Mouse (Mus musculus) kidney, embryonic 16.5 days (tissue): Measurements from ENCODE around the gene 4921536K21Rik. TPM values are rescaled to one million over a fixed set of nuclear protein-coding genes. Genes with fewer than 3 reads are reported as not detected.

Experiments used
- ATAC-seq: fragments of 200-750 bp; cut with Nextera tagmentation; 2 replicates; pipeline ENCODE4 v1.8.0; 2017; ENCODE audit warnings: moderate TSS enrichment; ENCODE audit not compliant: low FRiP score, low TSS enrichment
- H3K27ac ChIP-seq: fragments of 300-500 bp; sonication (generic); 2 replicates; pipeline ENCODE4 v1.5.1; 2014; ENCODE audit warnings: low read length
- H3K27me3 ChIP-seq: fragments of 300-500 bp; sonication (generic); 2 replicates; pipeline ENCODE4 v1.6.1; 2014; ENCODE audit warnings: low read length, control low read depth, mixed read lengths; ENCODE audit not compliant: insufficient read depth
- H3K36me3 ChIP-seq: fragments of 300-500 bp; sonication (generic); 2 replicates; pipeline ENCODE4 v1.6.1; 2014; ENCODE audit warnings: low read length, control low read depth, mixed read lengths; ENCODE audit not compliant: insufficient read depth
- H3K4me1 ChIP-seq: fragments of 300-500 bp; sonication (generic); 2 replicates; pipeline ENCODE4 v1.6.1; 2014; ENCODE audit warnings: low read length, control low read depth, mixed read lengths; ENCODE audit not compliant: insufficient read depth
- H3K4me2 ChIP-seq: fragments of 300-500 bp; sonication (generic); replicated peaks from 2 replicates; pipeline ENCODE4 v1.6.1; 2014; ENCODE audit warnings: low read depth, low read length
- H3K4me3 ChIP-seq: fragments of 300-500 bp; sonication (generic); 2 replicates; pipeline ENCODE4 v1.5.1; 2014; ENCODE audit warnings: mild to moderate bottlenecking, low read length
- H3K9ac ChIP-seq: fragments of 300-500 bp; sonication (generic); replicated peaks from 2 replicates; pipeline ENCODE4 v1.6.1; 2014; ENCODE audit warnings: low read length
- H3K9me3 ChIP-seq: fragments of 300-500 bp; sonication (generic); 2 replicates; pipeline ENCODE4 v1.6.1; 2016; ENCODE audit warnings: low read length, control low read depth
- whole genome bisulfite sequencing: fragments of 180-500 bp; shearing (Covaris S2); extraction: QIAGEN DNeasy Blood & Tissue Kit; methylation state at CpG from one replicate; pipeline ENCODE4 v1.1.7; 2014; 5-methylcytosine and 5-hydroxymethylcytosine counted together
- polyA plus RNA-seq: library from polyadenylated mRNA; unstranded; fragments of >200 nt; fragmentation: Nextera tagmentation; extraction: Ambion mirVana; gene quantifications from 2 replicates; pipeline ENCODE4 v1.2.1, GENCODE M21; 2015

The 4921536K21Rik gene
- polyA plus RNA-seq, 1 experiment from 2014 or later, result 0.71 TPM

DNA sequence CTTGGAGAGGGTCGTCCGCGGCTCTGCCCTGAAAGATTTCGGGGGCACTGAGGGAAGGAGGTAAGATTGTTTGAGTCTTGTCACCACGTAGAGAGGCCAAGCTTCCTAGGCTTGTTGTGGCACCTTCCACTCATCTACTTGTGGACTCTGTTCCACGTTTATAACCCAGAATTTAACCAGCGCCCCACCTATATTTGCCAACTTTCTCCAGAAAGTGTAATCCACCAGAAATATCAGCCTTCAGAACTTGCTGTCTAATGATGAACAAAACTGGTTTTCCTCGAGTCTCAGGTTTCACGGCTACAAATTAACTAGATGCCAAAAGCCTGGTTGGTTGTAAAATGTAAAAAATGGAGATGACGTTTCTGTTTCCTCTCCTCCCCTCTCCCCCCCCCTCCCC lies 560 bp upstream of the 4921536K21Rik start:
- H3K36me3 ChIP-seq, result peaks cover 5% of the 10 kb centered on the region
- peak overlapping the region; percentile 80 for H3K9ac ChIP-seq
- WGBS, result 3% methylated on average over 10 of the region's 10 CpGs
- H3K4me1 ChIP-seq, result peaks cover 15% of the 10 kb centered on the region; the same call in 1 of the 2 replicates
- peak overlapping the region; percentile 97 for H3K27ac ChIP-seq
- H3K9me3 ChIP-seq, result no peaks in the 10 kb centered on the region
- H3K4me3 ChIP-seq, result peak overlapping the region; percentile 63
- H3K27me3 ChIP-seq, result no peaks in the 10 kb centered on the region
- peak overlapping the region; percentile 95 for H3K4me2 ChIP-seq
- ATAC-seq, result no peak; the same call in 1 of the 2 replicates

DNA sequence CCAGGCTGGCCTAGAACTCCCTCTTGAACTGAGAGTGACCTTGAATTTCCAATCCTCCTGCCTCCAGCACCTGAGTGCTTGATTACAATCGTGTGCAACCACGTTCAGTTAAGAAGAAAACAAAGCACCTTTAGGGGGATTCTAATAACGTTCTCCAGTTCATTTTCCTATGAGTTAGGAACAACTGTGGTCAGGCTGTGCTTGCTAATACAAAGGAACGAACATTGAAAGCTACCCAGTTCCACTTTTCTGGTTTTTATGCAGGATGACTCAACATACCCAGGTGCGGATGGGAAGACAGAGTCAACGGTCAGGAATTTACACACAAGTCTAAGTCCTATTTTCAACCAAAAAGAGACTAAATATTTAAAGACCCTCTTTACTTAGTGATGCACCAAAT lies 928 bp downstream of the 4921536K21Rik start:
- no peak for ATAC-seq
- Histone ChIP-seq H3K4me3 (no peak overlapping the region), H3K4me2 (peak overlapping the region; percentile 95), H3K4me1 (peaks cover 15% of the 10 kb centered on the region; the same call in 1 of the 2 replicates), H3K27ac (no peak overlapping the region), H3K9me3 (no peaks in the 10 kb centered on the region), H3K9ac (no peak overlapping the region), H3K36me3 (peaks cover 5% of the 10 kb centered on the region), H3K27me3 (no peaks in the 10 kb centered on the region)
- 77% methylated on average over 6 of the region's 6 CpGs for WGBS

DNA sequence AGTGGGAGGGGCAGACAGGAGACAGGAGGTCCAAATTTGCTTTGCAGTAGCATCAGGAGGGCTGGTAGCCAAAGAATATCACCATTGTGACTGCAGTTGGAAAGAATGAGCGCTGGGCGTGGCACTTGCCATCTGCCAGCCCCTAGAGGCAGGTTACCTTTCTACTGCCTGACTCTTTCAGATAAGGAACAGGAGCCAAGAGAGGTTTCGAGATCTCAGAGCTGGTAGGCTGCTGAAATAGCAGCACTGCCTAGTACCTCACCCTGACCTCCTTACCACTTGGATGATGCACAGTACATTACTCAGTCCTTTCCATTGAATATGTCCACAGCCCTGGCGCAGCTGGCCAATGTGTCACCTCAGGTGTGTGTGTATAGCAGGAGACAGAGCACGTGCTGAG lies 7.6 kb downstream of the 4921536K21Rik start:
- Histone ChIP-seq H3K4me2 (no peak overlapping the region), H3K27ac (no peak overlapping the region), H3K9ac (no peak overlapping the region)

DNA sequence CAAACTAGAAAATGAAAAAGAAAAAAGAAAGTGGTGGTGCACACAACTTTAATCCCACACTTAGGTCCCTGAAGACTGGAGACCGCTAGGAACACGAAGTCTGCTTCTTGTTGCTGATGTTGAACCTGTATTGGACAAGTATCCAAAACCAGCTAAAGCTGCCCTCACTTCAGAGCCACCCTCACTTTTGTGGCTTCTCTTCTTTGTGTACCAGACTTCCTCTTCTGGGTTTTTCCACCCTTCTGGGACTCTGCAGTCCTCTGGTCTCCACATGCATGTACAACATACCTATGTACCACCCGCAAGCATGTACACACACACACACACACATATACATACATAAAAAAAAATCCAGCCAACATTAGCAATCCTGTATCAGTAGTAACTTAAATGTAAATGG lies 11.2 kb downstream of the 4921536K21Rik start:
- no peak overlapping the region for H3K4me3 ChIP-seq
- H3K27me3 ChIP-seq, result no peaks in the 10 kb centered on the region
- no peaks in the 10 kb centered on the region for H3K36me3 ChIP-seq
- no peak for ATAC-seq
- 82% methylated on average over 3 of the region's 3 CpGs for WGBS
- no peaks in the 10 kb centered on the region for H3K9me3 ChIP-seq
- no peak overlapping the region for H3K4me2 ChIP-seq
- 0 out of 2 replicates have a peak, but pooled peaks cover 6% of the 10 kb centered on the region for H3K4me1 ChIP-seq
- H3K27ac ChIP-seq, result no peak overlapping the region
- no peak overlapping the region for H3K9ac ChIP-seq

More for the DNA sequence above, 7.6 kb downstream of the 4921536K21Rik start:
- H3K27me3 ChIP-seq, result no peaks in the 10 kb centered on the region
- WGBS, result 73% methylated on average over 5 of the region's 5 CpGs
- no peak overlapping the region for H3K4me3 ChIP-seq
- 0 out of 2 replicates have a peak, but pooled peaks cover 6% of the 10 kb centered on the region for H3K4me1 ChIP-seq
- no peaks in the 10 kb centered on the region for H3K36me3 ChIP-seq
- ATAC-seq, result no peak
- no peaks in the 10 kb centered on the region for H3K9me3 ChIP-seq

DNA sequence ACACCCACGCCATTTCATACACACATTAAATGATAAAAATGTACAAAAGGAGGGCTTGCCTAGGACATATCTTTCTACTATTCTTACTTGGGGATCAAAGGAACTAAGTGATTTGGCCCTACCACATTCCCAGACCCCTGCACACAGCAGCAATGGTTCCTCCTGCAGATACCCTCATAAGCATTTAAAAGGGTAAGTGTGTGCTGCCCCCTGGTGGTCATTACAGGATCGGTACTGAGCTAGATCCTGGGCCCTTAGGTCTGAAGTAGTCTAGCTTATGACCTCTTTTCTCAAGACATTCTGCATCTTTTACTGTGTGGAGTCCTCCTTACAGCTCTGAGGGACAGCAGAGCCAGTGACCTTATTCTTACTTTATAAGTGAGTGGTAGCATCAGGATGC lies 15.1 kb downstream of the 4921536K21Rik start:
- no peaks in the 10 kb centered on the region for H3K36me3 ChIP-seq
- 35% methylated on average over 2 of the region's 2 CpGs for WGBS
- no peak overlapping the region for H3K4me3 ChIP-seq
- H3K4me1 ChIP-seq, result 0 out of 2 replicates have a peak, but pooled peaks cover under 1% of the 10 kb centered on the region
- H3K9me3 ChIP-seq, result no peaks in the 10 kb centered on the region
- H3K27ac ChIP-seq, result no peak overlapping the region
- no peaks in the 10 kb centered on the region for H3K27me3 ChIP-seq
- H3K9ac ChIP-seq, result no peak overlapping the region
- H3K4me2 ChIP-seq, result no peak overlapping the region
- peak; percentile 57; the same call in 1 of the 2 replicates for ATAC-seq

DNA sequence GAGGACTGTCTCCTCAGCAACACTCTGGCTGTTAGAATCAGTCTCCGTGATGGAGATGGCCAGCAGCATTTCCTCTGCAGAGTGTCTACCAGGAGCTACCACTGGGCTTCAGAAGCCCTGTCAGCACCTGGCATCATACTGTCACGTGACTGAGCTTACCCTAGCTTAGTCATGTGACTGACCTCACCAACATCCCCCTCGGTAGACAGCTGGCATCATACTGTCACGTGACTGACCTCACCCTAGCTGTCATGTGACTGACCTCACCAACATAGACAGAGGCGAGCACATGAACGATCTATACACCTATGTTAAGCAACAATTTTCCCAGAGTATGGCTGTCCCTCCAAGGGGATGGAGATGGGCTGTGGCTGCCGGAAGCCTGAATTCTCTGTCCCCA lies 16.2 kb downstream of the 4921536K21Rik start:
- Histone ChIP-seq H3K4me1 (no peaks in the 10 kb centered on the region), H3K4me2 (no peak overlapping the region), H3K27ac (no peak overlapping the region), H3K9me3 (no peaks in the 10 kb centered on the region), H3K27me3 (no peaks in the 10 kb centered on the region), H3K4me3 (no peak overlapping the region), H3K36me3 (no peaks in the 10 kb centered on the region), H3K9ac (no peak overlapping the region)
- ATAC-seq, result no peak
- 69% methylated on average over 7 of the region's 7 CpGs for whole genome bisulfite sequencing

DNA sequence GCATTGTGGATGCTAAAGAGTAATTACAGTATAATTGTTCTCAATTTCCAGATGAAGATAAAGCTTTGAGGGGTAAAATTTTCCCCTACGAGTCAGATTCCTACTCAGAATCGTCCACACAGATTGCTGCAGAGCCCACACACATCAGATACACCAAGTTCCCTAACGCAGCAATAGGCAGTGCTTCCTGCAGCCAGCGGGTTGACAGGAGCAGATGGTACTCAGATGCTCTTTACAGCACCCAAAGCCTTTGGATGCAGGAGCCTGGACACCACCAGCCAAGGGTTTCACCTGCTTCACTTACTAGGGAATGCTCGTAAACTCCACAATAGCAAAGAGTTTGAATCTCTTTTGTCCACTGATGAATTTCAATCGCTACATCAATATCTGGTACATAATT lies 18.5 kb downstream of the 4921536K21Rik start:
- no peak overlapping the region for H3K27ac ChIP-seq
- H3K4me1 ChIP-seq, result no peaks in the 10 kb centered on the region
- WGBS, result 78% methylated on average over 6 of the region's 6 CpGs
- H3K27me3 ChIP-seq, result no peaks in the 10 kb centered on the region
- no peaks in the 10 kb centered on the region for H3K9me3 ChIP-seq
- no peaks in the 10 kb centered on the region for H3K36me3 ChIP-seq
- no peak overlapping the region for H3K9ac ChIP-seq
- no peak overlapping the region for H3K4me2 ChIP-seq
- ATAC-seq, result no peak
- H3K4me3 ChIP-seq, result no peak overlapping the region

DNA sequence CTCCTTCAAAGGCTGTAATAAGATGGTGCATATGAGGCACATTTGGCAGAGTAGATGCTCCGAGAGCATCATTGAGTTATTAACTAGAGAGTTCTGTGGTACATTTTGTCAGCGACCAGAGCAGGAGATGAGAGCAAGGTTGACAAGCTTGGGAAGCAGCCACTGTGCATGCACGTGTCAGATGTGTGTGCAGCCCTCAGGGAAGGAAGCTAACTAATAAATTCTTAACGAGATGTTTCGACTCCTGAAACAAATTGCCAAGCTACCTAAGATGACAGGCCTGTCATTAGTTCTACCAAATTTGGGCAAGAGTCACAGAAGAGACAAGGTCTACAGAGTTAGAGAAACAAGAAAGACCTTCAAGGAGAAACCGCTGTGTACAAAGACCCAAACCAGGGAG lies 30.6 kb downstream of the 4921536K21Rik start:
- Histone ChIP-seq H3K4me2 (peak overlapping the region; percentile 96), H3K4me3 (peak overlapping the region; percentile 54), H3K27ac (no peak overlapping the region), H3K9me3 (no peaks in the 10 kb centered on the region), H3K36me3 (no peaks in the 10 kb centered on the region), H3K9ac (peak overlapping the region; percentile 53; the same call in 1 of the 2 replicates), H3K27me3 (peaks cover 12% of the 10 kb centered on the region), H3K4me1 (peaks cover 9% of the 10 kb centered on the region; the same call in 1 of the 2 replicates)
- 28% methylated on average over 6 of the region's 6 CpGs for WGBS
- ATAC-seq, result no peak

DNA sequence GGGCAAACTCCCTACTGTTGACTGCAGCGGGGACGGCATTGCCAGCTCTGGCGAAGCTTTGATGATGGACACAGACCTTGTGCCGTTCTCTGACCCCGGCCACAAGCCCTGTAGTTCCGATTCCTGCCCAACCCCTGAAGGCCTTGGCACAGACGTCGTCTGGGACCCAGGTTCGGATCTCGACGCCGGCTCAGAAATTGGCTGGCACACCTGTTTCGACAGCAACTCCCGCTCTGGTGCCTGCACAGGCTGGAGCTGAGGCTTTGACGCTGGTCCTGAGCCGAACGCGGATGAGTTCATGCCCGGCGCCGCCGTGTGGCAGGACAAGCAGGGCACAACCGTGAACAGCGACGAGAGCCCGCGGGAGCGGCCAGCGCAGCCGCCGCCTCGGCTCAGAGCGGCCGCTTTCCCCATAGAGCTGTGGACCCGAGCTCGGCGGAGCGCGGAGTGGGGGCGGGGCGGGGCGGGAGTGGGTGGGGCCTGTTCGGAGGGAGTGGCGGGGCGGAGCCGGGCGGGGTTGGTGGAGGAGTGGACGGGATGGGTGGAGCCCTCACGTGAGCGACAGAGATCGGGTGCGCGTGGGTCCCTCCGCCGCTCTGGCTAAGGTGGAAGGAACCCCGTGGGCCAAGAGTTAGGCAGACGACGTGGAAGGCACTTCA lies 31.3 kb downstream of the 4921536K21Rik start, which contains the start of gene Osbp2:
Osbp2 (minus strand) TSS at position 450 of the 659 bp plus-strand sequence.
- Histone ChIP-seq H3K9me3 (no peaks in the 10 kb centered on the region), H3K4me1 (peaks cover 9% of the 10 kb centered on the region; the same call in 1 of the 2 replicates), H3K27me3 (peaks cover 12% of the 10 kb centered on the region), H3K4me3 (peak within 1 kb of the TSS; percentile 54), H3K9ac (peak within 1 kb of the TSS; percentile 53), H3K4me2 (peak within 1 kb of the TSS; percentile 96), H3K27ac (no peak within 1 kb of the TSS), H3K36me3 (no peaks in the 10 kb centered on the region)
- ATAC-seq, result peak; percentile 96
- WGBS, result 3% methylated on average over 58 of the region's 58 CpGs
